Mouse (Mus musculus) left cerebral cortex, adult 11 months (tissue): ENCODE results near the gene Dusp1.

ENCODE experiments used
- DNase-seq: peaks from one replicate; pipeline ENCODE4 v3.0.0; 2022; ENCODE audit warnings: low spot score

The Dusp1 gene

DNA sequence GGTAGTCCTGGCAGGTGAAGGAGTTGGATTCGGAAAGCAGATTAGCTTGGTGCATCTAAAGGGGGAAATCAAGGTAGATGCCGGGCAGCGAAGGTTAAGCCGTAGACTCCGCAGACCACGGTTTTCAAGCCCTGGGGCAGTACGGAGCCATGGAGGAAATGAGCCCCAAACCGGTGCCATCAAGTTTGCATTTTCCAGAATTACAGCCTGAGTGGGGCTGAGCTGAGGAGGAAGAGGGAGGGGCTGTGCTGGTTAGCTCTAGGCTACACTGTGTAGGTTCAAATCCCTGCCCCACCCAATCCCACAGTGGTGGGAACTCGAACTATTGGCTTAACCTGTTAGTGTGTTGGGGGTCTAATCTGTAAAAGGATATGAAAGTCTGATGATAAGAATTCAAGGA lies 97.4 kb downstream of the Dusp1 start:
- no peak for DNase-seq

GRCm38 (mm10) chr17:26463984-26464383 lies 97.9 kb downstream of the Dusp1 start:
- DNase-seq: no peak

DNA sequence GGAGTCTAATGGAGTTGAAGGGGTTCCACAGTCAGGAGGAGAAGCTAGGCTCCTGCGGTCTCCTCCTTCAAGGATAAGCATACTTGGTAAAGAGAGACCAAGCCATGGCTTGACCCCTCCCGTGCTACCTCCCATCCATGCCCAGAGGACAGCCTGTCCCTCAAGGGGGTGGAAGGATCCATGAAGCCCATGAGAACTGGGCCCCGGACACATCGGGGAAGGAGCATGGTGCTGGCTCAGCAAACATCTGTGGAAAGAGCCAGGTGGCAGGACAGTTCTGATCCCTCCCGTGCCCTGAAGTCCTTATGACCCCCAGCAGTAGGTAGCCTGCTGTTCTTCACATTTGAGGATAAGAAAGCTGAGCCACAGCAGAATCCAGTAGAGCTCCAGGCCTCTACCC lies 98.5 kb downstream of the Dusp1 start:
- DNase-seq: no peak

GRCm38 (mm10) chr17:26462634-26463170 lies 99.2 kb downstream of the Dusp1 start:
- peak; percentile 57 for DNase-seq

GRCm38 (mm10) chr17:26458049-26458448 lies 103.9 kb downstream of the Dusp1 start:
- no peak for DNase-seq

- no peak for DNase-seq
These were observed 104.4 kb downstream of the Dusp1 start for GRCm38 (mm10) chr17:26457506-26457905.
